Mouse (Mus musculus): Measurements from ENCODE around the gene C2cd4b.

GRCm38 (mm10) chr9:67769401-67769800 is 10.2 kb downstream of the C2cd4b start:
- TF ChIP-seq POLR2A (IDR thresholded peaks at IDR 0.05; ENCODE audit: borderline replicate concordance, low read depth, low read length) (no peak), CTCF (IDR thresholded peaks at IDR 0.05; ENCODE audit: low read depth, low read length) (no peak)

All from bone marrow macrophage, adult 2 months (primary cell).